Mouse (Mus musculus) cortical plate, adult 2 months (tissue): ENCODE measurements around the gene Lix1l.

Experiments
- CTCF ChIP-seq: fragments of 200-500 bp; IDR thresholded peaks from 2 replicates; pipeline ENCODE4 v1.5.1; 2011; ENCODE audit warnings: mild to moderate bottlenecking, control low read depth, low read length; ENCODE audit not compliant: insufficient read depth; ENCODE audit errors: extremely low read depth
- POLR2A ChIP-seq: fragments of 200-500 bp; IDR thresholded peaks from 2 replicates; pipeline ENCODE4 v1.6.1; 2011; ENCODE audit warnings: mild to moderate bottlenecking, low read length, control low read depth; ENCODE audit not compliant: insufficient read depth; ENCODE audit errors: extremely low read depth

DNA sequence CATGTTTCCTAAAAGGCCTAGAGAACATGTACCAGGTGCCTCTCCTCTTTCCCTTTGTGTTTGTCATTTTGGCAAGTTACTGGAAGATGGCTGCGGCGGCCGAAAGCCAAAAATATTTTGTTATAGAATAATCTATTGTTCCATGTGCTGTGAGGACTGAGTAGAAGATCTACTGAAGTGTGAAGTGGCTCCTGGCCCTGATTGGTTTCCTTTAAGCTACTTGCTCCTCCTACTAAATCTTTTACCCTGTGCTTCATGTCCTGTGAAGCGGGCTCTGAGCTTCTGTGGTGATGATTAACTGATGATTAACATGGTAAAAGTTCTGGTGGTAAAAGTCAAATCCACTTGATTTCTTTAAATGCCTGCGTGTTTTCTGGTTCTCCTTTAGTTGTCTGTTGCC, 66.0 kb downstream of the Lix1l start:
- no peak for TF ChIP-seq CTCF
- TF ChIP-seq POLR2A: no peak
